Mouse (Mus musculus): ENCODE results near the gene Crtac1. TPM values are rescaled to one million over a fixed set of nuclear protein-coding genes. Genes with fewer than 3 reads are reported as not detected.
A peak's percentile ranks its signal among the peaks of the same experiment; 100 is the strongest.

The Crtac1 gene
- polyA plus RNA-seq, 1 experiment from 2014 or later: 0.21 TPM

GRCm38 (mm10) chr19:42317648-42318425, 113.7 kb downstream of the Crtac1 start:
- Histone ChIP-seq H3K4me2 (ENCODE audit: low read depth, low read length) (no peak overlapping the region), H3K9me3 (ENCODE audit: low read length) (no peaks in the 10 kb centered on the region), H3K4me1 (ENCODE audit: insufficient read depth) (no peaks in the 10 kb centered on the region), H3K36me3 (replicated peaks; ENCODE audit: insufficient read depth, low read length) (no peaks in the 10 kb centered on the region), H3K27me3 (ENCODE audit: insufficient read depth, low read length) (no peaks in the 10 kb centered on the region), H3K9ac (replicated peaks) (no peak overlapping the region), H3K27ac (ENCODE audit: low read depth) (no peak overlapping the region), H3K4me3 (ENCODE audit: low read depth, low read length) (no peak overlapping the region)
- 51% methylated on average over 18 of the region's 18 CpGs for WGBS (ENCODE audit: insufficient replicate concordance)
- ATAC-seq (no peak), DNase-seq (no peak)
- no peak for TF ChIP-seq EP300 (IDR thresholded peaks at IDR 0.05; ENCODE audit: low read depth)
- no peak for TF ChIP-seq CTCF (IDR thresholded peaks at IDR 0.05; ENCODE audit: low read depth)

- WGBS (ENCODE audit: insufficient replicate concordance): 58% methylated on average over 8 of the region's 8 CpGs
- TF ChIP-seq EP300 (IDR thresholded peaks at IDR 0.05; ENCODE audit: low read depth): no peak
- no peak for TF ChIP-seq CTCF (IDR thresholded peaks at IDR 0.05; ENCODE audit: low read depth)
- H3K36me3 ChIP-seq (replicated peaks; ENCODE audit: insufficient read depth, low read length): no peaks in the 10 kb centered on the region
These were observed 114.6 kb downstream of the Crtac1 start for GRCm38 (mm10) chr19:42316998-42317397.

GRCm38 (mm10) chr19:42316525-42316924, 115.1 kb downstream of the Crtac1 start:
- H3K36me3 ChIP-seq (replicated peaks; ENCODE audit: insufficient read depth, low read length): no peaks in the 10 kb centered on the region
- no peak overlapping the region for H3K27ac ChIP-seq (ENCODE audit: low read depth)
- H3K4me2 ChIP-seq (ENCODE audit: low read depth, low read length): no peak overlapping the region
- H3K9ac ChIP-seq (replicated peaks): no peak overlapping the region
- TF ChIP-seq CTCF (IDR thresholded peaks at IDR 0.05; ENCODE audit: low read depth): no peak
- TF ChIP-seq EP300 (IDR thresholded peaks at IDR 0.05; ENCODE audit: low read depth): no peak
- 76% methylated on average over 2 of the region's 2 CpGs for WGBS (ENCODE audit: insufficient replicate concordance)
- H3K4me1 ChIP-seq (ENCODE audit: insufficient read depth): no peaks in the 10 kb centered on the region
- no peaks in the 10 kb centered on the region for H3K27me3 ChIP-seq (ENCODE audit: insufficient read depth, low read length)
- H3K9me3 ChIP-seq (ENCODE audit: low read length): no peaks in the 10 kb centered on the region
- DNase-seq: no peak
- no peak for ATAC-seq
- no peak overlapping the region for H3K4me3 ChIP-seq (ENCODE audit: low read depth, low read length)

More at GRCm38 (mm10) chr19:42316998-42317397, 114.6 kb downstream of the Crtac1 start:
- H3K4me2 ChIP-seq (ENCODE audit: low read depth, low read length): no peak overlapping the region
- H3K9ac ChIP-seq (replicated peaks): no peak overlapping the region
- H3K4me1 ChIP-seq (ENCODE audit: insufficient read depth): no peaks in the 10 kb centered on the region
- H3K9me3 ChIP-seq (ENCODE audit: low read length): no peaks in the 10 kb centered on the region
- no peaks in the 10 kb centered on the region for H3K27me3 ChIP-seq (ENCODE audit: insufficient read depth, low read length)
- no peak overlapping the region for H3K4me3 ChIP-seq (ENCODE audit: low read depth, low read length)
- ATAC-seq (no peak), DNase-seq (no peak)
- no peak overlapping the region for H3K27ac ChIP-seq (ENCODE audit: low read depth)

GRCm38 (mm10) chr19:42315914-42316313, 115.7 kb downstream of the Crtac1 start:
- TF ChIP-seq EP300 (IDR thresholded peaks at IDR 0.05; ENCODE audit: low read depth) (no peak), CTCF (IDR thresholded peaks at IDR 0.05; ENCODE audit: low read depth) (peak; percentile 93)
- H3K9me3 ChIP-seq (ENCODE audit: low read length): no peaks in the 10 kb centered on the region
- 18% methylated on average over 1 of the region's 1 CpGs for WGBS (ENCODE audit: insufficient replicate concordance)
- H3K4me2 ChIP-seq (ENCODE audit: low read depth, low read length): no peak overlapping the region
- no peak overlapping the region for H3K9ac ChIP-seq (replicated peaks)
- no peaks in the 10 kb centered on the region for H3K4me1 ChIP-seq (ENCODE audit: insufficient read depth)
- DNase-seq (peak; percentile 83), ATAC-seq (peak; percentile 50; the same call in 1 of the 2 replicates)
- no peaks in the 10 kb centered on the region for H3K36me3 ChIP-seq (replicated peaks; ENCODE audit: insufficient read depth, low read length)
- no peak overlapping the region for H3K27ac ChIP-seq (ENCODE audit: low read depth)
- no peaks in the 10 kb centered on the region for H3K27me3 ChIP-seq (ENCODE audit: insufficient read depth, low read length)
- no peak overlapping the region for H3K4me3 ChIP-seq (ENCODE audit: low read depth, low read length)

- Histone ChIP-seq H3K4me3 (ENCODE audit: low read depth, low read length) (no peak overlapping the region), H3K9ac (replicated peaks) (no peak overlapping the region), H3K4me1 (ENCODE audit: insufficient read depth) (no peaks in the 10 kb centered on the region), H3K9me3 (ENCODE audit: low read length) (no peaks in the 10 kb centered on the region), H3K36me3 (replicated peaks; ENCODE audit: insufficient read depth, low read length) (no peaks in the 10 kb centered on the region), H3K4me2 (ENCODE audit: low read depth, low read length) (no peak overlapping the region), H3K27me3 (ENCODE audit: insufficient read depth, low read length) (no peaks in the 10 kb centered on the region), H3K27ac (ENCODE audit: low read depth) (no peak overlapping the region)
- ATAC-seq (no peak), DNase-seq (no peak)
- WGBS (ENCODE audit: insufficient replicate concordance): 67% methylated on average over 6 of the region's 6 CpGs
- TF ChIP-seq EP300 (IDR thresholded peaks at IDR 0.05; ENCODE audit: low read depth) (no peak), CTCF (IDR thresholded peaks at IDR 0.05; ENCODE audit: low read depth) (no peak)
These were observed 116.4 kb downstream of the Crtac1 start for GRCm38 (mm10) chr19:42315070-42315679.

- Histone ChIP-seq H3K27me3 (ENCODE audit: insufficient read depth, low read length) (no peaks in the 10 kb centered on the region), H3K9ac (replicated peaks) (no peak overlapping the region), H3K36me3 (replicated peaks; ENCODE audit: insufficient read depth, low read length) (no peaks in the 10 kb centered on the region), H3K4me2 (ENCODE audit: low read depth, low read length) (no peak overlapping the region), H3K4me1 (ENCODE audit: insufficient read depth) (no peaks in the 10 kb centered on the region), H3K27ac (ENCODE audit: low read depth) (no peak overlapping the region), H3K9me3 (ENCODE audit: low read length) (no peaks in the 10 kb centered on the region), H3K4me3 (ENCODE audit: low read depth, low read length) (no peak overlapping the region)
- no peak for ATAC-seq
- no peak for TF ChIP-seq CTCF (IDR thresholded peaks at IDR 0.05; ENCODE audit: low read depth)
- TF ChIP-seq EP300 (IDR thresholded peaks at IDR 0.05; ENCODE audit: low read depth): no peak
- no peak for DNase-seq
- 59% methylated on average over 3 of the region's 3 CpGs for WGBS (ENCODE audit: insufficient replicate concordance)
These were observed 119.4 kb downstream of the Crtac1 start for GRCm38 (mm10) chr19:42312191-42312590.
